Mouse (Mus musculus): Measurements from ENCODE around the gene Gm20909. TPM values are rescaled to one million over a fixed set of nuclear protein-coding genes. Genes with fewer than 3 reads are reported as not detected.

Gene Gm20909
- polyA plus RNA-seq (2015; fragmentation: Nextera tagmentation; extraction: Ambion mirVana): not detected in 2 replicates

GRCm38 (mm10) chrY:21164270-21164669, at the start of gene Gm20909:
Gene Gm20909 (plus strand): TSS chrY:21164570.

Other genes starting within 250 kb of the Gm20909 start
- gene Gm29866, start 170.9 kb upstream of the Gm20909 start, polyA plus RNA-seq (2015; fragmentation: Nextera tagmentation; extraction: Ambion mirVana): not detected in 2 replicates
- gene Gm20865, start 77.0 kb downstream of the Gm20909 start, polyA plus RNA-seq (2015; fragmentation: Nextera tagmentation; extraction: Ambion mirVana): not detected in 2 replicates

Measured in spleen, postnatal 0 days (tissue).